Mouse (Mus musculus) hindbrain, embryonic 12.5 days (tissue): ENCODE data around the gene Kxd1. TPM values are rescaled to one million over a fixed set of nuclear protein-coding genes. Genes with fewer than 3 reads are reported as not detected.

Experiments
- ATAC-seq: fragments of 200-750 bp; cut with Nextera tagmentation; 2 replicates; pipeline ENCODE4 v1.8.0; 2017; ENCODE audit warnings: moderate TSS enrichment; ENCODE audit not compliant: low FRiP score
- H3K27ac ChIP-seq: fragments of 300-500 bp; sonication (generic); 2 replicates; pipeline ENCODE4 v1.5.1; 2016; ENCODE audit warnings: mild to moderate bottlenecking
- H3K27me3 ChIP-seq: fragments of 300-500 bp; sonication (generic); 2 replicates; pipeline ENCODE4 v1.6.1; 2016; ENCODE audit warnings: mild to moderate bottlenecking
- H3K36me3 ChIP-seq: fragments of 300-500 bp; sonication (generic); 2 replicates; pipeline ENCODE4 v1.6.1; 2016; ENCODE audit warnings: mild to moderate bottlenecking
- H3K4me1 ChIP-seq: fragments of 300-500 bp; sonication (generic); 2 replicates; pipeline ENCODE4 v1.6.1; 2016
- H3K4me2 ChIP-seq: fragments of 300-500 bp; sonication (generic); replicated peaks from 2 replicates; pipeline ENCODE4 v1.6.1; 2016; ENCODE audit warnings: mild to moderate bottlenecking
- H3K4me3 ChIP-seq: fragments of 300-500 bp; sonication (generic); 2 replicates; pipeline ENCODE4 v1.5.1; 2016; ENCODE audit warnings: mild to moderate bottlenecking
- H3K9ac ChIP-seq: fragments of 300-500 bp; sonication (generic); 2 replicates; pipeline ENCODE4 v1.6.1; 2016; ENCODE audit warnings: mild to moderate bottlenecking, moderate library complexity
- H3K9me3 ChIP-seq: fragments of 300-500 bp; sonication (generic); replicated peaks from 2 replicates; pipeline ENCODE4 v1.6.1; 2016; ENCODE audit warnings: mild to moderate bottlenecking
- WGBS: fragments of 180-500 bp; shearing (Covaris S2); methylation state at CpG from one replicate; pipeline ENCODE4 v1.1.7; 2016; 5-methylcytosine and 5-hydroxymethylcytosine counted together
- polyA plus RNA-seq: library from polyadenylated mRNA; unstranded; fragments of >200 nt; fragmentation: Nextera tagmentation; extraction: Ambion mirVana; gene quantifications from 2 replicates; pipeline ENCODE4 v1.2.1, GENCODE M21; 2016

Kxd1 gene
- polyA plus RNA-seq, 1 experiment from 2014 or later = 48.5 TPM

GRCm38 (mm10) chr8:70560564-70560963 lies 32.8 kb upstream of the Kxd1 start:
- Histone ChIP-seq H3K9ac (no peak overlapping the region), H3K9me3 (no peaks in the 10 kb centered on the region)
- ATAC-seq = no peak

DNA sequence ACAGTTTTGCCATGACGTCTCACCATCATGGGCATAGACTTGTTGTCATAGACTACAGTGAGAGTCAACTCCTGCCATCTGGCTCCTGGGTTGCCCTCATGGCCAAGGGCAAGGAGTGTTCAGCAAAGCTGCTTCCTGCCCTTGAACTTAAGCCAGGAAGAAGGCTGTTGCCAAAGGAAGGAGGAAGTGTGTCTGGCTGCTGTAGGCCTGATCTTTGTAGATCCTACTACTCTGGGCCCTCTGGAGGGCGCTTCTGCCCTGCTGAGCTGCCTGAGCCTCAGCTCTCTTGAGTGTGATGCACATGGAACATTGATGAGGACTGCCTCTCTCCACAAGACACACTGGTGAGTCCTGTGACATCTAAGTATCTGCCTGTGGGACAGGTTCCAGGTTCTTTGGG lies 32.3 kb upstream of the Kxd1 start:
- no peak for ATAC-seq

More at GRCm38 (mm10) chr8:70560564-70560963, 32.8 kb upstream of the Kxd1 start:
- peaks cover 27% of the 10 kb centered on the region for H3K4me1 ChIP-seq
- WGBS = 75% methylated on average over 3 of the region's 3 CpGs
- no peaks in the 10 kb centered on the region for H3K36me3 ChIP-seq
- H3K27me3 ChIP-seq = no peaks in the 10 kb centered on the region
- no peak overlapping the region; the same call in 1 of the 2 replicates for H3K27ac ChIP-seq
- no peak overlapping the region for H3K4me3 ChIP-seq
- H3K4me2 ChIP-seq = no peak overlapping the region

GRCm38 (mm10) chr8:70558983-70559382 lies 31.2 kb upstream of the Kxd1 start:
- Histone ChIP-seq H3K4me3 (no peak overlapping the region), H3K9me3 (no peaks in the 10 kb centered on the region), H3K36me3 (no peaks in the 10 kb centered on the region), H3K27me3 (no peaks in the 10 kb centered on the region), H3K27ac (no peak overlapping the region), H3K4me1 (peaks cover 22% of the 10 kb centered on the region), H3K4me2 (no peak overlapping the region), H3K9ac (no peak overlapping the region)
- WGBS = 74% methylated on average over 3 of the region's 3 CpGs
- ATAC-seq = no peak

More for the DNA sequence above, 32.3 kb upstream of the Kxd1 start:
- WGBS = 74% methylated on average over 2 of the region's 2 CpGs
- Histone ChIP-seq H3K27me3 (no peaks in the 10 kb centered on the region), H3K9me3 (no peaks in the 10 kb centered on the region), H3K27ac (no peak overlapping the region; the same call in 1 of the 2 replicates), H3K4me1 (peaks cover 25% of the 10 kb centered on the region), H3K36me3 (no peaks in the 10 kb centered on the region), H3K9ac (no peak overlapping the region), H3K4me3 (no peak overlapping the region), H3K4me2 (no peak overlapping the region)

GRCm38 (mm10) chr8:70558334-70558733 lies 30.6 kb upstream of the Kxd1 start:
- H3K4me1 ChIP-seq = peaks cover 29% of the 10 kb centered on the region
- no peak overlapping the region for H3K4me3 ChIP-seq
- ATAC-seq = no peak
- no peak overlapping the region for H3K9ac ChIP-seq
- H3K4me2 ChIP-seq = no peak overlapping the region
- no peaks in the 10 kb centered on the region for H3K9me3 ChIP-seq
- H3K27ac ChIP-seq = no peak overlapping the region
- no peaks in the 10 kb centered on the region for H3K36me3 ChIP-seq
- H3K27me3 ChIP-seq = no peaks in the 10 kb centered on the region
- WGBS = 74% methylated on average over 4 of the region's 4 CpGs

DNA sequence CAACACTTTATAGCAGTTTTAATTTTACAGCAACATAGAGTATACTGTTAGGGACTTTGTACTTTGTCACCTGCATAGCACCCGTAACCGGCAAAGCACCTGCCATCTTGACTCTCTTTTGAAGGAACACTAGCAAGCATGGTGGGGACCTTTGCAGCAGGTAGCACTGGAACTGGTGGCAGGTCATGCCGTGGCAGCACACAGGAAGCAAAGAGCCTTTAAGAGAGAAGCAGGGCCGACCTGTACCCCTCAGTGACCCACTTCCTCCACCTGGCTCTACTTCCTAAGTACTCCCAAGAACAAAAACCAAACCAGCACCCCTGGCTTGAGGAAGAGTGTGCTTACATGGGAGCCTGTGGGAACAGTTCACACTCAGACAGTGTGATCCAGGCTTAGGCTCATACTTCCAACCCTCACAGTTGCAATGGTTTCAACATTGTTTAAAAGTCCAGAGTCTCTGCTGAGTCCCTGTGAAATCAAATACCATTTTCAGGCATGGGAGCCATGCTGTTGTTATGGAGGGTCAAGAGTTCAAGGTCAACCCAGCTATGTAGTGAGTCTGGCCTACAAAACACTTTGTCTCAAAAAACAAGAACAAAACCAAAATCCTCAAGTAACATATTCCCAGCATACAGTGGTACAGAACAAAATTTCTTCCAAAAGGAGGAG lies 27.5 kb upstream of the Kxd1 start:
- no peak overlapping the region for H3K4me2 ChIP-seq
- H3K4me1 ChIP-seq = peaks cover 16% of the 10 kb centered on the region
- no peak overlapping the region for H3K27ac ChIP-seq
- no peak overlapping the region for H3K4me3 ChIP-seq
- H3K9me3 ChIP-seq = no peaks in the 10 kb centered on the region
- no peak overlapping the region for H3K9ac ChIP-seq
- no peaks in the 10 kb centered on the region for H3K36me3 ChIP-seq
- no peak for ATAC-seq
- H3K27me3 ChIP-seq = no peaks in the 10 kb centered on the region
- 95% methylated on average over 4 of the region's 4 CpGs for WGBS

DNA sequence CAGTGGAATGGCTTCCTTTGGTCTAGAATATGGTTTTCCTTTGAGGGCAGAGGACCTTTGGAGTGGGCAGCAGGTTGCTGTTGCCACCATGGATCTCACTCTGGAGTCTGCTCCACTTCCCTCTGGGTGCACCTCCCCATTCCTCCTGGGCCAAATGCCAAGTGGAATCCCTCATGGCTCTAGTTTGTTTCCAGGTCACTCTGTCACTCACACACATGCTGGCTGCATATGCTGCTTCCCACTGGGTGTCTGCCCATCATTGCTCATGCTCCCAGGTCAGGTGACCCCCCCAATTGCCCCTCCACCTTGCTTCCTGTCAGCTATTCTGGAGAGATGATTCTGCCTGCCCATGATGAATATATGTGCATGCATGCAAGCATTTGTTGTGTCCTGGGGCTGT lies 26.0 kb upstream of the Kxd1 start:
- H3K27ac ChIP-seq = no peak overlapping the region
- H3K9me3 ChIP-seq = no peaks in the 10 kb centered on the region
- no peak overlapping the region for H3K4me3 ChIP-seq
- H3K36me3 ChIP-seq = no peaks in the 10 kb centered on the region
- H3K4me2 ChIP-seq = no peak overlapping the region
- H3K27me3 ChIP-seq = no peaks in the 10 kb centered on the region
- H3K4me1 ChIP-seq = peaks cover 16% of the 10 kb centered on the region
- ATAC-seq = no peak
- no peak overlapping the region for H3K9ac ChIP-seq

DNA sequence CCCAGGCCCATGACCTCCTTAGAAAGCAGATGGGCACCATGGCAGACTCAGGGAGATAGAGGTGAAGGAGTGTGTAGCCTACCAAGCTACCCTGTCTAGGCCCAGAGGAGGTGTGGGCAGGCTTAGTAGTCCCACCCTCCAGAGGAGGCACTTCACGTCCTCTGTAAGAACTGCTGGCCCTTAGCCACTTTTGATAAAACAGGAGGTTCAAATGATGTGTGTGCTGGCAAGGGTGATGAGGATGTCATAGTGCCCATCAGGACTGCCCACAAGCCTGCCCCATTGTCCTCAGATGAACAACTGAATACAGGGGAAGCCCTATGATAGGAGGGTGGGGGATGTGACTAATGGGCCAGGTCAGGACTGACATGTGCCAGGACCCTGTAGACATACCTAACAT lies 25.1 kb upstream of the Kxd1 start:
- H3K4me3 ChIP-seq = no peak overlapping the region
- no peak for ATAC-seq
- WGBS = 76% methylated on average over 1 of the region's 1 CpGs

GRCm38 (mm10) chr8:70551558-70552161 lies 23.9 kb upstream of the Kxd1 start:
- Histone ChIP-seq H3K4me2 (no peak overlapping the region), H3K9ac (no peak overlapping the region), H3K27ac (no peak overlapping the region), H3K4me3 (no peak overlapping the region), H3K4me1 (peaks cover 16% of the 10 kb centered on the region), H3K36me3 (no peaks in the 10 kb centered on the region), H3K27me3 (no peaks in the 10 kb centered on the region), H3K9me3 (no peaks in the 10 kb centered on the region)
- no peak for ATAC-seq
- WGBS = 76% methylated on average over 3 of the region's 3 CpGs

More for the DNA sequence above, 25.1 kb upstream of the Kxd1 start:
- Histone ChIP-seq H3K27ac (no peak overlapping the region), H3K9ac (no peak overlapping the region), H3K36me3 (no peaks in the 10 kb centered on the region), H3K4me1 (peaks cover 16% of the 10 kb centered on the region), H3K4me2 (no peak overlapping the region), H3K9me3 (no peaks in the 10 kb centered on the region), H3K27me3 (no peaks in the 10 kb centered on the region)

GRCm38 (mm10) chr8:70549412-70550184 lies 21.8 kb upstream of the Kxd1 start:
- no peaks in the 10 kb centered on the region for H3K9me3 ChIP-seq
- WGBS = 93% methylated on average over 10 of the region's 10 CpGs
- no peaks in the 10 kb centered on the region for H3K27me3 ChIP-seq
- H3K9ac ChIP-seq = no peak overlapping the region
- no peak overlapping the region for H3K4me2 ChIP-seq
- H3K4me3 ChIP-seq = no peak overlapping the region
- no peaks in the 10 kb centered on the region for H3K36me3 ChIP-seq
- ATAC-seq = no peak
- no peak overlapping the region for H3K27ac ChIP-seq
- peaks cover 16% of the 10 kb centered on the region for H3K4me1 ChIP-seq

- H3K4me2 ChIP-seq = no peak overlapping the region
- H3K4me1 ChIP-seq = peaks cover 8% of the 10 kb centered on the region
- ATAC-seq = no peak
- no peaks in the 10 kb centered on the region for H3K27me3 ChIP-seq
- H3K9me3 ChIP-seq = no peaks in the 10 kb centered on the region
- no peak overlapping the region for H3K27ac ChIP-seq
- no peak overlapping the region for H3K9ac ChIP-seq
- 89% methylated on average over 6 of the region's 6 CpGs for WGBS
- H3K4me3 ChIP-seq = no peak overlapping the region
- H3K36me3 ChIP-seq = no peaks in the 10 kb centered on the region
Observed at GRCm38 (mm10) chr8:70547762-70548161, 20.0 kb upstream of the Kxd1 start.

DNA sequence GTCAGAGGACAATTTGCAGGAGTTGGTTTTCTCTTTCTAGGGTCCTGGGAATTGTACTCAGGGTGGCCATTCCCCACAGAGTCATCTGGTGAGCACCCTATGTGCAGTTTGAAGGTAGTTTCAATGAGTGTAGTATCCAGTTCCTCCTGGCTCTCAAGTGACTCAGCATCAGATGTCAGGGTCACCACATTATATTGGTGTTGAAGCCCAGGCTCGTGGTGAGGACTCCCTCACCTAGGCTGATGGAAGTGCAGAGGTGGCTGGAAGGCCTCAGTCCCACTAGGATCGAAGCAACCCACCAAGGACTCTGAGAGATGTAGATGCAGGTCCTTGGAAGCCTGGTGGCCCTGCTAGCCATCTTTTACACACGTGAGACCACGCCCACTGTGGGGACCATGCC lies 18.7 kb upstream of the Kxd1 start:
- no peak overlapping the region for H3K4me2 ChIP-seq
- 91% methylated on average over 4 of the region's 4 CpGs for WGBS
- no peak overlapping the region for H3K4me3 ChIP-seq
- no peak overlapping the region for H3K27ac ChIP-seq
- H3K9me3 ChIP-seq = no peaks in the 10 kb centered on the region
- ATAC-seq = no peak
- no peaks in the 10 kb centered on the region for H3K27me3 ChIP-seq
- H3K36me3 ChIP-seq = no peaks in the 10 kb centered on the region
- peaks cover 10% of the 10 kb centered on the region for H3K4me1 ChIP-seq
- no peak overlapping the region for H3K9ac ChIP-seq

- Histone ChIP-seq H3K4me3 (no peak overlapping the region), H3K9ac (no peak overlapping the region), H3K27me3 (no peaks in the 10 kb centered on the region), H3K9me3 (no peaks in the 10 kb centered on the region), H3K36me3 (no peaks in the 10 kb centered on the region), H3K4me1 (peaks cover 26% of the 10 kb centered on the region), H3K27ac (no peak overlapping the region), H3K4me2 (no peak overlapping the region)
- no peak for ATAC-seq
- 68% methylated on average over 6 of the region's 6 CpGs for WGBS
Observed at GRCm38 (mm10) chr8:70544200-70544687, 16.5 kb upstream of the Kxd1 start.
